Mouse (Mus musculus) heart, postnatal 25 days (tissue): ENCODE results near the gene Hemk1. TPM values are rescaled to one million over a fixed set of nuclear protein-coding genes. Genes with fewer than 3 reads are reported as not detected.

Experiments
- DNase-seq: peaks from one replicate; pipeline ENCODE4 v3.0.0; 2022; ENCODE audit warnings: low spot score
- intact Hi-C: fragments of 180-260 bp; cut with DNase I; formaldehyde crosslinking; loops from one replicate; pipeline ENCODE4 v1.15.1; 2025
- total RNA-seq, 2 experiments: library from RNA; stranded (reverse); gene quantifications; 2 replicates each; pipeline ENCODE4 v1.2.3; 2021

Gene Hemk1
- total RNA-seq, 2 experiments from 2014 or later: 23.0 to 26.9 TPM

GRCm38 (mm10) chr9:107278527-107279377 is 59.4 kb downstream of the Hemk1 start:
- intact Hi-C loops: loop anchor here (5.0 kb wide), 1 partner anchor 111 kb away; no protein-coding TSS in a partner anchor
- DNase-seq: no peak

DNA sequence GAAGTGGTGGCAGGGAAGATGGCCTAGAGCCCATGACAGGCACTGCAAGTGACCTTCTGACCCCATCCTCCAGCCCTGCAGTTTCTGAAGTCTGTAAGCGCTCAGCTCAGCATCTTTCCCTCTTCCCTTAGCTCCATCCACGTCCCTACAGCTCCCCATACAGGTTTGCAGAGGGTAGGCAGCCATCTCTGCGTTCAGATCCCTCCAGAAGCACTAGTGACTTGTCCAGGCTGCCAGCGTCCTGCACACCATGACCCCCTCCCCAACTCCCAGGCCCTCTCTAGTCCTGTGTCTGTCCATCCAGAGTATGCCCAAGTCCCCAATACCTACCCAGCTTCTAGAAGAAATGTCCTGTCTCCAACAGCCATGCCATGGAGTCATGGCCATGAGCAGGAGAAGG is 60.0 kb downstream of the Hemk1 start:
- intact Hi-C loops: loop anchor here (5.0 kb wide), 1 partner anchor 111 kb away; no protein-coding TSS in a partner anchor
- no peak for DNase-seq

DNA sequence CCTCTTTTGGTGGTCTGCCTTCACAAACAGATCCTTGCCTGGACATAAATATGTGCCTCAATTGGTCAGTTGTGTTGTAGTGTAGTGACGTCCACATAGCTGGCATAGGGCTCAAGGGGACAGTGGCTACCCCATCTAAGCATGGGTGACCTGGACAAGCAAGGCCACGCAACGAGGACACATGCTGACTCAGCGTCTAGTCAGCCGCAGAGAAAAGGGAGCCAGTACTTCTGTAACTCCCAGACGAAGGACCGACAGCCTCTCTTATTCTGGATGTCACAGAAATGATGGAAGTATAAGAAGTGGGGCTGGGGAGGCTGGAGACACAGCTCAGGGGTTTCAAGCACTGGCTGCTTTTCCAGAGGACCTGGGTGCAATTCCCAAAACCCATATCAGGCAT is 60.5 kb downstream of the Hemk1 start:
- no peak for DNase-seq
- intact Hi-C loops: loop anchor here (5.0 kb wide), 1 partner anchor 110 kb away; no protein-coding TSS in a partner anchor

Other genes with a start within 250 kb of the Hemk1 start
- gene Dock3, start 106.4 kb downstream of the Hemk1 start, total RNA-seq: 1 to 10 TPM; 2.7 to 3.5 TPM
- 10 to 100 TPM; 28.3 to 30.9 TPM for gene Mapkapk3, start 48.5 kb downstream of the Hemk1 start, total RNA-seq
- gene Cish, start 42.3 kb downstream of the Hemk1 start, total RNA-seq: 100 to 1,000 TPM; 122 to 198 TPM
- gene 6430571L13Rik, start 2.3 kb upstream of the Hemk1 start, total RNA-seq: 1 to 10 TPM; 4.8 to 5.9 TPM
- 10 to 100 TPM; 12.3 to 13.4 TPM for gene Cacna2d2, start 61.3 kb upstream of the Hemk1 start, total RNA-seq
- gene Tmem115, start 195.6 kb upstream of the Hemk1 start, total RNA-seq: 10 to 100 TPM; 20.6 to 21.4 TPM
- 1 to 10 TPM; 3.1 to 3.5 TPM for gene Cyb561d2, start 203.8 kb upstream of the Hemk1 start, total RNA-seq
- gene Nprl2, start 203.9 kb upstream of the Hemk1 start, total RNA-seq: 10 to 100 TPM; 17.3 to 18.9 TPM
- not detected for gene Zmynd10, start 208.9 kb upstream of the Hemk1 start, total RNA-seq
- gene Rassf1, start 213.2 kb upstream of the Hemk1 start, total RNA-seq: 10 to 100 TPM; 12.1 to 16.7 TPM
- 10 to 100 TPM; 28.6 to 30.4 TPM for gene Tusc2, start 224.9 kb upstream of the Hemk1 start, total RNA-seq
- 10 to 100 TPM; 35.4 to 36.2 TPM for gene Hyal2, start 229.6 kb upstream of the Hemk1 start, total RNA-seq
- 1 to 10 TPM; 5.3 TPM for gene Hyal1, start 238.6 kb upstream of the Hemk1 start, total RNA-seq
- 10 to 100 TPM; 14.0 to 18.4 TPM for gene Naa80, start 240.5 kb upstream of the Hemk1 start, total RNA-seq
- gene Hyal3, start 242.5 kb upstream of the Hemk1 start, total RNA-seq: under 1 TPM; 0.45 to 0.62 TPM
- 10 to 100 TPM; 44.6 to 45.8 TPM for gene Ifrd2, start 249.3 kb upstream of the Hemk1 start, total RNA-seq